Comparison of ENCODE assay signal across 11 mouse cellular contexts in genomic region chr17:60321046-60321445, GRCm38 (mm10).
"Had no signal": no experiment of that assay in that cellular context is flagged by ENCODE, and none has a peak within 500 bp of the region (broad histone marks: within the 10 kb centered on the region; RNA-seq: fewer than 3 reads in every experiment).

No protein-coding gene starts in this region.

- DNase-seq: kidney, adult 11 months; kidney, adult 8-10 months; kidney, postnatal 10 days; kidney, postnatal 36 days; layer of hippocampus, postnatal 36 days; left cerebral cortex, postnatal 4 days; liver, postnatal 0 days; lung, embryonic 14.5 days; retina, postnatal 1 day; right cerebral cortex, postnatal 4 days; thymus, postnatal 25 days had no signal
